20 mouse cellular contexts compared by ENCODE assay signal in genomic region chr17:93321482-93321881, GRCm38 (mm10).
"Had no signal": no experiment of that assay in that cellular context is flagged by ENCODE, and none has a peak within 500 bp of the region (broad histone marks: within the 10 kb centered on the region; RNA-seq: fewer than 3 reads in every experiment).

No protein-coding gene starts in this region.

- H3K27ac ChIP-seq: kidney, embryonic 15.5 days; left cerebral cortex, adult 2 months; liver, embryonic 13.5 days; lung, embryonic 15.5 days; neural tube, embryonic 12.5 days; neural tube, embryonic 15.5 days; stomach, postnatal 0 days had no signal

- DNase-seq: kidney, postnatal 10 days; kidney, postnatal 36 days; layer of hippocampus, postnatal 36 days; liver, embryonic 13.5 days; lung, postnatal 10 days; lung, postnatal 36 days; midbrain, embryonic 14.5 days; right cerebral cortex, adult 18-20 months; right cerebral cortex, postnatal 14 days; right cerebral cortex, postnatal 4 days; thymus, adult 2 months; thymus, postnatal 25 days had no signal

- H3K36me3 ChIP-seq: kidney, embryonic 15.5 days; liver, embryonic 13.5 days; lung, embryonic 15.5 days; neural tube, embryonic 12.5 days; neural tube, embryonic 15.5 days had no signal

- H3K27me3 ChIP-seq: kidney, embryonic 15.5 days; liver, embryonic 13.5 days; lung, embryonic 15.5 days; megakaryocyte, embryonic 14.5 days; neural tube, embryonic 12.5 days; neural tube, embryonic 15.5 days had no signal

- H3K4me1 ChIP-seq: kidney, embryonic 15.5 days; liver, embryonic 13.5 days; lung, embryonic 15.5 days; megakaryocyte, embryonic 14.5 days; neural tube, embryonic 12.5 days; neural tube, embryonic 15.5 days had no signal

- H3K4me2 ChIP-seq: kidney, embryonic 15.5 days; liver, embryonic 13.5 days; lung, embryonic 15.5 days; midbrain, embryonic 11.5 days; neural tube, embryonic 12.5 days; neural tube, embryonic 15.5 days had no signal

- H3K4me3 ChIP-seq: kidney, embryonic 15.5 days; left cerebral cortex, adult 2 months; liver, embryonic 13.5 days; lung, embryonic 15.5 days; megakaryocyte, embryonic 14.5 days; neural tube, embryonic 12.5 days; neural tube, embryonic 15.5 days had no signal

- H3K9ac ChIP-seq: kidney, embryonic 15.5 days; liver, embryonic 13.5 days; lung, embryonic 15.5 days; neural tube, embryonic 12.5 days; neural tube, embryonic 15.5 days had no signal

- H3K9me3 ChIP-seq: kidney, embryonic 15.5 days; liver, embryonic 13.5 days; lung, embryonic 15.5 days; neural tube, embryonic 12.5 days; neural tube, embryonic 15.5 days had no signal
